Mouse (Mus musculus): ENCODE measurements around the gene Timeless. TPM values are rescaled to one million over a fixed set of nuclear protein-coding genes. Genes with fewer than 3 reads are reported as not detected.
A peak's percentile ranks its signal among the peaks of the same experiment; 100 is the strongest.

Timeless gene
- polyA plus RNA-seq, 1 experiment from 2014 or later: 89.7 TPM

GRCm38 (mm10) chr10:128193113-128193512 lies 38.8 kb upstream of the Timeless start:
- Histone ChIP-seq H3K4me1 (replicated peaks; ENCODE audit: control insufficient read depth, insufficient read depth, low read length) (no peaks in the 10 kb centered on the region; the same call in 1 of the 2 replicates), H3K27me3 (ENCODE audit: control insufficient read depth, insufficient read depth, low read length) (peaks cover 14% of the 10 kb centered on the region), H3K9me3 (ENCODE audit: control insufficient read depth, low read length) (no peaks in the 10 kb centered on the region), H3K4me3 (ENCODE audit: low read depth, low read length) (no peak overlapping the region), H3K36me3 (ENCODE audit: control insufficient read depth, insufficient read depth, low read length) (no peaks in the 10 kb centered on the region), H3K9ac (ENCODE audit: low read length) (no peak overlapping the region; the same call in 1 of the 2 replicates), H3K27ac (ENCODE audit: low read depth, low read length) (no peak overlapping the region), H3K4me2 (ENCODE audit: low read depth, low read length, severe bottlenecking) (no peak overlapping the region)
- no peak for ATAC-seq (replicated peaks; ENCODE audit: low FRiP score)
- no peak for DNase-seq (ENCODE audit: low spot score)
- WGBS: 92% methylated on average over 6 of the region's 6 CpGs

- Histone ChIP-seq H3K9me3 (ENCODE audit: control insufficient read depth, low read length) (no peaks in the 10 kb centered on the region), H3K9ac (ENCODE audit: low read length) (peak within 1 kb of the TSS; percentile 51), H3K4me3 (ENCODE audit: low read depth, low read length) (peak within 1 kb of the TSS; percentile 65), H3K27me3 (ENCODE audit: control insufficient read depth, insufficient read depth, low read length) (peaks cover 14% of the 10 kb centered on the region), H3K36me3 (ENCODE audit: control insufficient read depth, insufficient read depth, low read length) (no peaks in the 10 kb centered on the region), H3K27ac (ENCODE audit: low read depth, low read length) (no peak within 1 kb of the TSS), H3K4me2 (ENCODE audit: low read depth, low read length, severe bottlenecking) (peak within 1 kb of the TSS; percentile 98), H3K4me1 (replicated peaks; ENCODE audit: control insufficient read depth, insufficient read depth, low read length) (no peaks in the 10 kb centered on the region; the same call in 1 of the 2 replicates)
- ATAC-seq (replicated peaks; ENCODE audit: low FRiP score) (peak; percentile 97), DNase-seq (ENCODE audit: low spot score) (peak; percentile 99)
- WGBS: under 1% methylated on average over 46 of the region's 46 CpGs
Observed at GRCm38 (mm10) chr10:128194024-128194550, 37.8 kb upstream of the Timeless start, which contains the start of gene Gls2. Gene Gls2 (plus strand): TSS chr10:128194457.

GRCm38 (mm10) chr10:128194551-128195461 lies 37.1 kb upstream of the Timeless start:
- Histone ChIP-seq H3K9ac (ENCODE audit: low read length) (peak overlapping the region; percentile 51), H3K9me3 (ENCODE audit: control insufficient read depth, low read length) (no peaks in the 10 kb centered on the region), H3K4me1 (replicated peaks; ENCODE audit: control insufficient read depth, insufficient read depth, low read length) (no peaks in the 10 kb centered on the region; the same call in 1 of the 2 replicates), H3K27me3 (ENCODE audit: control insufficient read depth, insufficient read depth, low read length) (peaks cover 14% of the 10 kb centered on the region), H3K4me3 (ENCODE audit: low read depth, low read length) (peak overlapping the region; percentile 65), H3K36me3 (ENCODE audit: control insufficient read depth, insufficient read depth, low read length) (no peaks in the 10 kb centered on the region), H3K27ac (ENCODE audit: low read depth, low read length) (no peak overlapping the region), H3K4me2 (ENCODE audit: low read depth, low read length, severe bottlenecking) (peak overlapping the region; percentile 98)
- ATAC-seq (replicated peaks; ENCODE audit: low FRiP score): peak; percentile 89
- no peak for DNase-seq (ENCODE audit: low spot score)
- 1% methylated on average over 60 of the region's 79 CpGs for WGBS

- Histone ChIP-seq H3K9me3 (ENCODE audit: control insufficient read depth, low read length) (no peaks in the 10 kb centered on the region), H3K36me3 (ENCODE audit: control insufficient read depth, insufficient read depth, low read length) (no peaks in the 10 kb centered on the region), H3K4me3 (ENCODE audit: low read depth, low read length) (no peak overlapping the region), H3K27me3 (ENCODE audit: control insufficient read depth, insufficient read depth, low read length) (no peaks in the 10 kb centered on the region), H3K27ac (ENCODE audit: low read depth, low read length) (no peak overlapping the region), H3K4me2 (ENCODE audit: low read depth, low read length, severe bottlenecking) (no peak overlapping the region), H3K9ac (ENCODE audit: low read length) (no peak overlapping the region), H3K4me1 (replicated peaks; ENCODE audit: control insufficient read depth, insufficient read depth, low read length) (no peaks in the 10 kb centered on the region)
- ATAC-seq (replicated peaks; ENCODE audit: low FRiP score) (no peak), DNase-seq (ENCODE audit: low spot score) (no peak)
- WGBS: 79% methylated on average over 6 of the region's 6 CpGs
Observed at GRCm38 (mm10) chr10:128201856-128202255, 30.0 kb upstream of the Timeless start.

GRCm38 (mm10) chr10:128204941-128205340 lies 26.9 kb upstream of the Timeless start:
- no peak for ATAC-seq (replicated peaks; ENCODE audit: low FRiP score)
- Histone ChIP-seq H3K4me3 (ENCODE audit: low read depth, low read length) (no peak overlapping the region), H3K9me3 (ENCODE audit: control insufficient read depth, low read length) (no peaks in the 10 kb centered on the region), H3K9ac (ENCODE audit: low read length) (no peak overlapping the region), H3K27me3 (ENCODE audit: control insufficient read depth, insufficient read depth, low read length) (no peaks in the 10 kb centered on the region), H3K27ac (ENCODE audit: low read depth, low read length) (no peak overlapping the region), H3K4me1 (replicated peaks; ENCODE audit: control insufficient read depth, insufficient read depth, low read length) (no peaks in the 10 kb centered on the region), H3K4me2 (ENCODE audit: low read depth, low read length, severe bottlenecking) (no peak overlapping the region), H3K36me3 (ENCODE audit: control insufficient read depth, insufficient read depth, low read length) (no peaks in the 10 kb centered on the region)
- WGBS: 92% methylated on average over 15 of the region's 15 CpGs
- no peak for DNase-seq (ENCODE audit: low spot score)

GRCm38 (mm10) chr10:128208326-128208725 lies 23.5 kb upstream of the Timeless start:
- 94% methylated on average over 10 of the region's 10 CpGs for WGBS
- DNase-seq (ENCODE audit: low spot score) (no peak), ATAC-seq (replicated peaks; ENCODE audit: low FRiP score) (no peak)
- Histone ChIP-seq H3K4me1 (replicated peaks; ENCODE audit: control insufficient read depth, insufficient read depth, low read length) (peaks cover 6% of the 10 kb centered on the region; the same call in 1 of the 2 replicates), H3K9ac (ENCODE audit: low read length) (no peak overlapping the region), H3K4me2 (ENCODE audit: low read depth, low read length, severe bottlenecking) (no peak overlapping the region), H3K9me3 (ENCODE audit: control insufficient read depth, low read length) (no peaks in the 10 kb centered on the region), H3K27me3 (ENCODE audit: control insufficient read depth, insufficient read depth, low read length) (no peaks in the 10 kb centered on the region), H3K27ac (ENCODE audit: low read depth, low read length) (no peak overlapping the region), H3K4me3 (ENCODE audit: low read depth, low read length) (no peak overlapping the region), H3K36me3 (ENCODE audit: control insufficient read depth, insufficient read depth, low read length) (no peaks in the 10 kb centered on the region)

GRCm38 (mm10) chr10:128209311-128210009 lies 22.4 kb upstream of the Timeless start:
- Histone ChIP-seq H3K4me2 (ENCODE audit: low read depth, low read length, severe bottlenecking) (no peak overlapping the region), H3K9me3 (ENCODE audit: control insufficient read depth, low read length) (no peaks in the 10 kb centered on the region), H3K27ac (ENCODE audit: low read depth, low read length) (no peak overlapping the region), H3K9ac (ENCODE audit: low read length) (no peak overlapping the region), H3K36me3 (ENCODE audit: control insufficient read depth, insufficient read depth, low read length) (no peaks in the 10 kb centered on the region), H3K4me3 (ENCODE audit: low read depth, low read length) (no peak overlapping the region), H3K4me1 (replicated peaks; ENCODE audit: control insufficient read depth, insufficient read depth, low read length) (peaks cover 6% of the 10 kb centered on the region; the same call in 1 of the 2 replicates), H3K27me3 (ENCODE audit: control insufficient read depth, insufficient read depth, low read length) (no peaks in the 10 kb centered on the region)
- ATAC-seq (replicated peaks; ENCODE audit: low FRiP score) (no peak), DNase-seq (ENCODE audit: low spot score) (no peak)
- whole genome bisulfite sequencing: 94% methylated on average over 11 of the region's 11 CpGs

GRCm38 (mm10) chr10:128210131-128210530 lies 21.7 kb upstream of the Timeless start:
- ATAC-seq (replicated peaks; ENCODE audit: low FRiP score): no peak
- Histone ChIP-seq H3K27ac (ENCODE audit: low read depth, low read length) (no peak overlapping the region), H3K4me1 (replicated peaks; ENCODE audit: control insufficient read depth, insufficient read depth, low read length) (peaks cover 6% of the 10 kb centered on the region; the same call in 1 of the 2 replicates), H3K4me2 (ENCODE audit: low read depth, low read length, severe bottlenecking) (no peak overlapping the region), H3K27me3 (ENCODE audit: control insufficient read depth, insufficient read depth, low read length) (no peaks in the 10 kb centered on the region), H3K9me3 (ENCODE audit: control insufficient read depth, low read length) (no peaks in the 10 kb centered on the region), H3K9ac (ENCODE audit: low read length) (no peak overlapping the region), H3K4me3 (ENCODE audit: low read depth, low read length) (no peak overlapping the region), H3K36me3 (ENCODE audit: control insufficient read depth, insufficient read depth, low read length) (no peaks in the 10 kb centered on the region)
- no peak for DNase-seq (ENCODE audit: low spot score)
- 94% methylated on average over 2 of the region's 2 CpGs for WGBS
